Mouse (Mus musculus): ENCODE measurements at regions not wholly inside any gene's neighbourhood (a gene's known extent, or its start where the extent isn't known, plus 50 kb on each side); places are given as distances from the start of the nearest gene placed in this dataset.
A peak's percentile ranks its signal among the peaks of the same experiment; 100 is the strongest.

- Histone ChIP-seq H3K4me2 (ENCODE audit: low read depth) (no peak overlapping the region), H3K36me3 (ENCODE audit: control insufficient read depth, insufficient read depth) (no peaks in the 10 kb centered on the region), H3K4me3 (no peak overlapping the region), H3ac (ENCODE audit: control insufficient read depth, insufficient read length) (no peak overlapping the region), H3K79me2 (ENCODE audit: control insufficient read depth, insufficient read depth) (no peaks in the 10 kb centered on the region), H3K27me3 (ENCODE audit: control insufficient read depth, insufficient read depth, insufficient read length) (no peaks in the 10 kb centered on the region)
- TF ChIP-seq REST (IDR thresholded peaks at IDR 0.05; ENCODE audit: insufficient read depth, insufficient read length) (no peak), POLR2AphosphoS2 (IDR thresholded peaks at IDR 0.05; ENCODE audit: insufficient read length, low read depth) (no peak), POLR2A (IDR thresholded peaks at IDR 0.05; ENCODE audit: insufficient read length, low read depth) (no peak), MYOD1 (IDR thresholded peaks at IDR 0.05; ENCODE audit: control insufficient read depth in 1 of 3, insufficient read length in 2 of 3, low read depth in 2 of 3) (no peak), MAX (IDR thresholded peaks at IDR 0.05; ENCODE audit: low read depth) (no peak), TCF3 (IDR thresholded peaks at IDR 0.05; ENCODE audit: insufficient read length, low read depth) (no peak), SRF (IDR thresholded peaks at IDR 0.05; ENCODE audit: control insufficient read depth, insufficient read length, low read depth) (no peak), E2F4 (IDR thresholded peaks at IDR 0.05; ENCODE audit: insufficient read depth) (no peak), CEBPB (IDR thresholded peaks at IDR 0.05; ENCODE audit: insufficient read depth, poor library complexity, severe bottlenecking) (no peak), TCF12 (IDR thresholded peaks at IDR 0.05; ENCODE audit: insufficient read depth, poor library complexity, severe bottlenecking) (no peak), MYOG (IDR thresholded peaks at IDR 0.05; ENCODE audit: control insufficient read depth in 1 of 3, insufficient read depth in 1 of 3, insufficient read length in 2 of 3, low read depth in 2 of 3) (no peak), USF1 (IDR thresholded peaks at IDR 0.05; ENCODE audit: low read depth) (no peak)
Measured at GRCm38 (mm10) chr6:106991586-106991985, 191.7 kb upstream of the Crbn start.

- no peak overlapping the region for H3ac ChIP-seq (ENCODE audit: control insufficient read depth, insufficient read length)
- H3K4me3 ChIP-seq: no peak overlapping the region
- H3K79me2 ChIP-seq (ENCODE audit: control insufficient read depth, insufficient read depth): no peaks in the 10 kb centered on the region
- TF ChIP-seq MYOG (IDR thresholded peaks at IDR 0.05; ENCODE audit: control insufficient read depth in 1 of 3, insufficient read depth in 1 of 3, insufficient read length in 2 of 3, low read depth in 2 of 3): no peak
- TF ChIP-seq SRF (IDR thresholded peaks at IDR 0.05; ENCODE audit: control insufficient read depth, insufficient read length, low read depth): no peak
- TF ChIP-seq TCF12 (IDR thresholded peaks at IDR 0.05; ENCODE audit: insufficient read depth, poor library complexity, severe bottlenecking): no peak
- no peak for TF ChIP-seq E2F4 (IDR thresholded peaks at IDR 0.05; ENCODE audit: insufficient read depth)
- TF ChIP-seq POLR2A (IDR thresholded peaks at IDR 0.05; ENCODE audit: insufficient read length, low read depth): no peak
- TF ChIP-seq USF1 (IDR thresholded peaks at IDR 0.05; ENCODE audit: low read depth): no peak
- no peak for TF ChIP-seq REST (IDR thresholded peaks at IDR 0.05; ENCODE audit: insufficient read depth, insufficient read length)
- TF ChIP-seq CEBPB (IDR thresholded peaks at IDR 0.05; ENCODE audit: insufficient read depth, poor library complexity, severe bottlenecking): no peak
- H3K27me3 ChIP-seq (ENCODE audit: control insufficient read depth, insufficient read depth, insufficient read length): no peaks in the 10 kb centered on the region
- no peaks in the 10 kb centered on the region for H3K36me3 ChIP-seq (ENCODE audit: control insufficient read depth, insufficient read depth)
- no peak overlapping the region for H3K4me2 ChIP-seq (ENCODE audit: low read depth)
Measured at GRCm38 (mm10) chr6:107004406-107005120, 204.7 kb upstream of the Crbn start.

- TF ChIP-seq MYOG (IDR thresholded peaks at IDR 0.05; ENCODE audit: control insufficient read depth in 1 of 3, insufficient read depth in 1 of 3, insufficient read length in 2 of 3, low read depth in 2 of 3) (no peak), CEBPB (IDR thresholded peaks at IDR 0.05; ENCODE audit: insufficient read depth, poor library complexity, severe bottlenecking) (no peak), E2F4 (IDR thresholded peaks at IDR 0.05; ENCODE audit: insufficient read depth) (no peak), TCF12 (IDR thresholded peaks at IDR 0.05; ENCODE audit: insufficient read depth, poor library complexity, severe bottlenecking) (no peak), POLR2A (IDR thresholded peaks at IDR 0.05; ENCODE audit: insufficient read length, low read depth) (no peak), USF1 (IDR thresholded peaks at IDR 0.05; ENCODE audit: low read depth) (no peak), REST (IDR thresholded peaks at IDR 0.05; ENCODE audit: insufficient read depth, insufficient read length) (no peak), POLR2AphosphoS2 (IDR thresholded peaks at IDR 0.05; ENCODE audit: insufficient read length, low read depth) (no peak), TCF3 (IDR thresholded peaks at IDR 0.05; ENCODE audit: insufficient read length, low read depth) (no peak), MYOD1 (IDR thresholded peaks at IDR 0.05; ENCODE audit: control insufficient read depth in 1 of 3, insufficient read length in 2 of 3, low read depth in 2 of 3) (no peak), MAX (IDR thresholded peaks at IDR 0.05; ENCODE audit: low read depth) (no peak), SRF (IDR thresholded peaks at IDR 0.05; ENCODE audit: control insufficient read depth, insufficient read length, low read depth) (no peak)
- Histone ChIP-seq H3K4me2 (ENCODE audit: low read depth) (no peak overlapping the region), H3K36me3 (ENCODE audit: control insufficient read depth, insufficient read depth) (no peaks in the 10 kb centered on the region), H3K79me2 (ENCODE audit: control insufficient read depth, insufficient read depth) (no peaks in the 10 kb centered on the region), H3K4me3 (no peak overlapping the region), H3ac (ENCODE audit: control insufficient read depth, insufficient read length) (no peak overlapping the region), H3K27me3 (ENCODE audit: control insufficient read depth, insufficient read depth, insufficient read length) (no peaks in the 10 kb centered on the region)
Measured at GRCm38 (mm10) chr6:107010785-107011184, 210.9 kb upstream of the Crbn start.

- no peak for TF ChIP-seq REST (IDR thresholded peaks at IDR 0.05; ENCODE audit: insufficient read depth, insufficient read length)
- no peak for TF ChIP-seq USF1 (IDR thresholded peaks at IDR 0.05; ENCODE audit: low read depth)
- TF ChIP-seq POLR2A (IDR thresholded peaks at IDR 0.05; ENCODE audit: insufficient read length, low read depth): no peak
- TF ChIP-seq TCF3 (IDR thresholded peaks at IDR 0.05; ENCODE audit: insufficient read length, low read depth): no peak
- no peak for TF ChIP-seq MAX (IDR thresholded peaks at IDR 0.05; ENCODE audit: low read depth)
- no peak for TF ChIP-seq POLR2AphosphoS2 (IDR thresholded peaks at IDR 0.05; ENCODE audit: insufficient read length, low read depth)
- TF ChIP-seq MYOD1 (IDR thresholded peaks at IDR 0.05; ENCODE audit: control insufficient read depth in 1 of 3, insufficient read length in 2 of 3, low read depth in 2 of 3): no peak
- no peak for TF ChIP-seq SRF (IDR thresholded peaks at IDR 0.05; ENCODE audit: control insufficient read depth, insufficient read length, low read depth)
- no peak for TF ChIP-seq E2F4 (IDR thresholded peaks at IDR 0.05; ENCODE audit: insufficient read depth)
- TF ChIP-seq CEBPB (IDR thresholded peaks at IDR 0.05; ENCODE audit: insufficient read depth, poor library complexity, severe bottlenecking): no peak
- no peak for TF ChIP-seq TCF12 (IDR thresholded peaks at IDR 0.05; ENCODE audit: insufficient read depth, poor library complexity, severe bottlenecking)
- TF ChIP-seq MYOG (IDR thresholded peaks at IDR 0.05; ENCODE audit: control insufficient read depth in 1 of 3, insufficient read depth in 1 of 3, insufficient read length in 2 of 3, low read depth in 2 of 3): no peak
Measured at GRCm38 (mm10) chr6:107012938-107013511, 213.1 kb upstream of the Crbn start.

More at GRCm38 (mm10) chr6:107012938-107013511, 213.1 kb upstream of the Crbn start:
- no peaks in the 10 kb centered on the region for H3K79me2 ChIP-seq (ENCODE audit: control insufficient read depth, insufficient read depth)
- H3K36me3 ChIP-seq (ENCODE audit: control insufficient read depth, insufficient read depth): no peaks in the 10 kb centered on the region
- H3ac ChIP-seq (ENCODE audit: control insufficient read depth, insufficient read length): no peak overlapping the region
- H3K4me3 ChIP-seq: no peak overlapping the region
- H3K4me2 ChIP-seq (ENCODE audit: low read depth): peak overlapping the region; percentile 35
- no peaks in the 10 kb centered on the region for H3K27me3 ChIP-seq (ENCODE audit: control insufficient read depth, insufficient read depth, insufficient read length)

All from myocyte (in vitro differentiated cells).